Mouse (Mus musculus) embryonic facial prominence, embryonic 12.5 days (tissue): Measurements from ENCODE around the gene Plcb4. TPM values are rescaled to one million over a fixed set of nuclear protein-coding genes. Genes with fewer than 3 reads are reported as not detected.
A peak's percentile ranks its signal among the peaks of the same experiment; 100 is the strongest.

Source experiments
- ATAC-seq: fragments of 200-750 bp; cut with Nextera tagmentation; 2 replicates; pipeline ENCODE4 v1.8.0; 2017; ENCODE audit not compliant: insufficient number of reproducible peaks, insufficient read depth, low FRiP score, low TSS enrichment
- H3K27ac ChIP-seq: fragments of 300-500 bp; sonication (generic); 2 replicates; pipeline ENCODE4 v1.5.1; 2016; ENCODE audit warnings: mild to moderate bottlenecking
- H3K27me3 ChIP-seq: fragments of 300-500 bp; sonication (generic); 2 replicates; pipeline ENCODE4 v1.6.1; 2016; ENCODE audit warnings: mild to moderate bottlenecking, moderate library complexity
- H3K36me3 ChIP-seq: fragments of 300-500 bp; sonication (generic); 2 replicates; pipeline ENCODE4 v1.6.1; 2016; ENCODE audit warnings: mild to moderate bottlenecking
- H3K4me1 ChIP-seq: fragments of 300-500 bp; sonication (generic); 2 replicates; pipeline ENCODE4 v1.6.1; 2016
- H3K4me2 ChIP-seq: fragments of 300-500 bp; sonication (generic); replicated peaks from 2 replicates; pipeline ENCODE4 v1.6.1; 2016; ENCODE audit warnings: mild to moderate bottlenecking, moderate library complexity
- H3K4me3 ChIP-seq: fragments of 300-500 bp; sonication (generic); 2 replicates; pipeline ENCODE4 v1.5.1; 2016; ENCODE audit warnings: mild to moderate bottlenecking
- H3K9ac ChIP-seq: fragments of 300-500 bp; sonication (generic); 2 replicates; pipeline ENCODE4 v1.6.1; 2016; ENCODE audit warnings: mild to moderate bottlenecking, moderate library complexity
- H3K9me3 ChIP-seq: fragments of 300-500 bp; sonication (generic); 2 replicates; pipeline ENCODE4 v1.6.1; 2016; ENCODE audit warnings: mild to moderate bottlenecking, moderate library complexity
- WGBS: fragments of 180-500 bp; shearing (Covaris S2); methylation state at CpG from one replicate; pipeline ENCODE4 v1.1.7; 2016; 5-methylcytosine and 5-hydroxymethylcytosine counted together
- polyA plus RNA-seq: library from polyadenylated mRNA; unstranded; fragments of >200 nt; fragmentation: Nextera tagmentation; extraction: Ambion mirVana; gene quantifications from 2 replicates; pipeline ENCODE4 v1.2.1, GENCODE M21; 2016

Gene Plcb4
- polyA plus RNA-seq, 1 experiment from 2014 or later = 18.7 TPM

GRCm38 (mm10) chr2:135744711-135745110, 85.9 kb downstream of the Plcb4 start:
- 81% methylated on average over 8 of the region's 8 CpGs for WGBS
- H3K4me2 ChIP-seq = no peak overlapping the region
- no peak for ATAC-seq

GRCm38 (mm10) chr2:135745126-135745525, 86.3 kb downstream of the Plcb4 start:
- Histone ChIP-seq H3K4me2 (no peak overlapping the region), H3K27ac (no peak overlapping the region), H3K4me1 (peaks cover 26% of the 10 kb centered on the region), H3K27me3 (no peaks in the 10 kb centered on the region), H3K36me3 (no peaks in the 10 kb centered on the region), H3K4me3 (no peak overlapping the region), H3K9ac (no peak overlapping the region), H3K9me3 (no peaks in the 10 kb centered on the region)
- ATAC-seq = no peak
- 57% methylated on average over 7 of the region's 7 CpGs for WGBS

More at GRCm38 (mm10) chr2:135744711-135745110, 85.9 kb downstream of the Plcb4 start:
- no peaks in the 10 kb centered on the region for H3K9me3 ChIP-seq
- H3K27ac ChIP-seq = no peak overlapping the region
- H3K4me3 ChIP-seq = no peak overlapping the region
- H3K36me3 ChIP-seq = no peaks in the 10 kb centered on the region
- H3K4me1 ChIP-seq = peaks cover 24% of the 10 kb centered on the region
- no peak overlapping the region for H3K9ac ChIP-seq
- H3K27me3 ChIP-seq = no peaks in the 10 kb centered on the region

- Histone ChIP-seq H3K27ac (no peak overlapping the region), H3K27me3 (no peaks in the 10 kb centered on the region), H3K4me3 (no peak overlapping the region), H3K36me3 (no peaks in the 10 kb centered on the region), H3K4me2 (no peak overlapping the region), H3K9me3 (no peaks in the 10 kb centered on the region), H3K9ac (no peak overlapping the region), H3K4me1 (peaks cover 16% of the 10 kb centered on the region; the same call in 1 of the 2 replicates)
- 82% methylated on average over 5 of the region's 5 CpGs for WGBS
- no peak for ATAC-seq
Measured at GRCm38 (mm10) chr2:135748441-135748840, 89.6 kb downstream of the Plcb4 start.

- no peak overlapping the region for H3K9ac ChIP-seq
- H3K36me3 ChIP-seq = no peaks in the 10 kb centered on the region
- no peak for ATAC-seq
- H3K27ac ChIP-seq = peak overlapping the region; percentile 38; the same call in 1 of the 2 replicates
- H3K27me3 ChIP-seq = no peaks in the 10 kb centered on the region
- 45% methylated on average over 15 of the region's 15 CpGs for WGBS
- H3K4me1 ChIP-seq = peaks cover 13% of the 10 kb centered on the region; the same call in 1 of the 2 replicates
- H3K9me3 ChIP-seq = no peaks in the 10 kb centered on the region
- no peak overlapping the region for H3K4me3 ChIP-seq
- H3K4me2 ChIP-seq = no peak overlapping the region
Measured at GRCm38 (mm10) chr2:135749606-135750005, 90.8 kb downstream of the Plcb4 start.

GRCm38 (mm10) chr2:135750748-135751147, 91.9 kb downstream of the Plcb4 start:
- no peaks in the 10 kb centered on the region for H3K9me3 ChIP-seq
- H3K27ac ChIP-seq = no peak overlapping the region
- peaks cover 8% of the 10 kb centered on the region; the same call in 1 of the 2 replicates for H3K4me1 ChIP-seq
- H3K9ac ChIP-seq = no peak overlapping the region
- no peak for ATAC-seq
- H3K4me2 ChIP-seq = no peak overlapping the region
- WGBS = 63% methylated on average over 5 of the region's 5 CpGs
- H3K27me3 ChIP-seq = no peaks in the 10 kb centered on the region
- H3K36me3 ChIP-seq = no peaks in the 10 kb centered on the region
- H3K4me3 ChIP-seq = no peak overlapping the region

GRCm38 (mm10) chr2:135755792-135756191, 97.0 kb downstream of the Plcb4 start:
- Histone ChIP-seq H3K9ac (no peak overlapping the region), H3K4me1 (peaks cover 4% of the 10 kb centered on the region; the same call in 1 of the 2 replicates), H3K36me3 (no peaks in the 10 kb centered on the region), H3K27me3 (no peaks in the 10 kb centered on the region), H3K9me3 (no peaks in the 10 kb centered on the region), H3K27ac (no peak overlapping the region), H3K4me2 (no peak overlapping the region), H3K4me3 (no peak overlapping the region)
- WGBS = 94% methylated on average over 5 of the region's 5 CpGs
- ATAC-seq = no peak

- H3K4me3 ChIP-seq = no peak overlapping the region
- ATAC-seq = no peak
- 93% methylated on average over 3 of the region's 3 CpGs for WGBS
Measured at GRCm38 (mm10) chr2:135757478-135757877, 98.7 kb downstream of the Plcb4 start.

GRCm38 (mm10) chr2:135759499-135760095, 100.8 kb downstream of the Plcb4 start:
- Histone ChIP-seq H3K4me3 (no peak overlapping the region), H3K36me3 (no peaks in the 10 kb centered on the region), H3K27me3 (no peaks in the 10 kb centered on the region), H3K9me3 (no peaks in the 10 kb centered on the region), H3K9ac (no peak overlapping the region), H3K4me1 (peaks cover 9% of the 10 kb centered on the region; the same call in 1 of the 2 replicates), H3K27ac (no peak overlapping the region), H3K4me2 (no peak overlapping the region)
- WGBS = 55% methylated on average over 6 of the region's 6 CpGs
- no peak for ATAC-seq

More at GRCm38 (mm10) chr2:135757478-135757877, 98.7 kb downstream of the Plcb4 start:
- Histone ChIP-seq H3K36me3 (no peaks in the 10 kb centered on the region), H3K9ac (no peak overlapping the region), H3K4me1 (peaks cover 9% of the 10 kb centered on the region; the same call in 1 of the 2 replicates), H3K27ac (no peak overlapping the region), H3K27me3 (no peaks in the 10 kb centered on the region), H3K9me3 (no peaks in the 10 kb centered on the region), H3K4me2 (no peak overlapping the region)

- Histone ChIP-seq H3K4me2 (no peak overlapping the region), H3K36me3 (no peaks in the 10 kb centered on the region), H3K27me3 (no peaks in the 10 kb centered on the region), H3K27ac (no peak overlapping the region), H3K4me1 (peaks cover 12% of the 10 kb centered on the region; the same call in 1 of the 2 replicates), H3K9me3 (no peaks in the 10 kb centered on the region), H3K9ac (no peak overlapping the region), H3K4me3 (no peak overlapping the region)
- 73% methylated on average over 8 of the region's 8 CpGs for WGBS
- 0 out of 2 replicates have a peak, but pooled peaks have one; percentile 28 for ATAC-seq
Measured at GRCm38 (mm10) chr2:135761226-135761802, 102.5 kb downstream of the Plcb4 start.

- peak overlapping the region; percentile 7; the same call in 1 of the 2 replicates for H3K27ac ChIP-seq
- WGBS = 52% methylated on average over 8 of the region's 8 CpGs
- H3K9ac ChIP-seq = no peak overlapping the region
- H3K4me1 ChIP-seq = peaks cover 27% of the 10 kb centered on the region
- no peak for ATAC-seq
- H3K36me3 ChIP-seq = no peaks in the 10 kb centered on the region
- H3K9me3 ChIP-seq = no peaks in the 10 kb centered on the region
- H3K4me2 ChIP-seq = no peak overlapping the region
- H3K27me3 ChIP-seq = no peaks in the 10 kb centered on the region
- H3K4me3 ChIP-seq = no peak overlapping the region
Measured at GRCm38 (mm10) chr2:135764706-135765105, 105.9 kb downstream of the Plcb4 start.

- WGBS = 83% methylated on average over 6 of the region's 6 CpGs
- Histone ChIP-seq H3K9me3 (no peaks in the 10 kb centered on the region), H3K9ac (no peak overlapping the region), H3K4me1 (peaks cover 20% of the 10 kb centered on the region), H3K36me3 (no peaks in the 10 kb centered on the region), H3K27ac (no peak overlapping the region), H3K4me3 (no peak overlapping the region), H3K27me3 (no peaks in the 10 kb centered on the region), H3K4me2 (no peak overlapping the region)
- no peak for ATAC-seq
Measured at GRCm38 (mm10) chr2:135766471-135767063, 107.8 kb downstream of the Plcb4 start.

- no peak overlapping the region for H3K9ac ChIP-seq
- peaks cover 20% of the 10 kb centered on the region for H3K4me1 ChIP-seq
- no peak overlapping the region for H3K4me3 ChIP-seq
Measured at GRCm38 (mm10) chr2:135767535-135767934, 108.7 kb downstream of the Plcb4 start.

More at GRCm38 (mm10) chr2:135767535-135767934, 108.7 kb downstream of the Plcb4 start:
- no peak for ATAC-seq
- Histone ChIP-seq H3K27ac (no peak overlapping the region), H3K9me3 (no peaks in the 10 kb centered on the region), H3K4me2 (no peak overlapping the region), H3K27me3 (no peaks in the 10 kb centered on the region), H3K36me3 (no peaks in the 10 kb centered on the region)
- 69% methylated on average over 5 of the region's 5 CpGs for WGBS
